Mouse (Mus musculus) erythroblast, embryonic 14.5 days (primary cell): ENCODE measurements at regions not wholly inside any gene's neighbourhood (a gene's known extent, or its start where the extent isn't known, plus 50 kb on each side); places are given as distances from the start of the nearest gene placed in this dataset.

Source experiments
- GATA1 ChIP-seq: IDR thresholded peaks from 2 replicates; pipeline ENCODE4 v1.6.1; 2012; ENCODE audit warnings: low read length, inconsistent platforms, mixed read lengths
- TAL1 ChIP-seq: IDR thresholded peaks from 3 replicates; pipeline ENCODE4 v1.6.1; 2012; ENCODE audit warnings: low read length, inconsistent platforms, mixed read lengths

DNA sequence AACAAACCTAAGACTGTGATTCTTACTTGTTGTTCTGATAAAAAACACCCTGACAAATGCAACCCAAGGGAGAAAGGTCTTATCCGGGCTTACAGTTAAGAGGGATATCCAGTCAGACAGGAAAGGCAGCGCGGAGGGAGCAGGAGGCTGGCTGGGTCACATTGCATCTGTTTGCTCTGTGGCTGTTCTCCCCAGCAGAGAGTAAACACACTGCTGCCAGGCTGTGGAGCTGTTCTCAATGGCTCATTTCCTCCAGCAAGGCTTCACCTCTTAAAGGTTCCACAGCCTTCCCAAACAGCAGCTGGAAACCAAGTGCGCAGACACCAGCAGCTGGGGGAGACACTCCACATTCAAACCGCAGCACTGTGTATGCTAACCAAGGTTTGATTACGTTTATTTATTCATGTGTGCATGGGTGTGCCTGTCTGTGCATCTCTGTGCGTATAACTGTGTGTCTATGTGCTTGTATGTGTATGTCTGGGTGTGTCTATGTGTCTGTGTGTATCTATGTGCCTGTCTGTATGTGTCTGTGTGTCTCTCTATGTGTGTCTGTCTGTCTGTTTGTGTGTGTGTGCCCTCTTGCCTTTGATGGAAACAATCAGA is 179.2 kb upstream of the Ipo5 start:
- TF ChIP-seq TAL1 (no peak), GATA1 (no peak)
